Mouse (Mus musculus) layer of hippocampus, postnatal 10 days (tissue): Measurements from ENCODE around the gene Gngt1. TPM values are rescaled to one million over a fixed set of nuclear protein-coding genes. Genes with fewer than 3 reads are reported as not detected.

ENCODE experiments used
- total RNA-seq, 2 experiments: library from RNA; stranded (reverse); gene quantifications; 2 replicates each; pipeline ENCODE4 v1.2.3; 2021

Gngt1 gene
- total RNA-seq, 2 experiments from 2014 or later = not detected

Other genes starting within 250 kb of the Gngt1 start
- not detected for gene Calcr, start 229.1 kb upstream of the Gngt1 start, total RNA-seq
- gene Tfpi2, start 4.9 kb upstream of the Gngt1 start, total RNA-seq = under 1 TPM in 1 of 2 experiments, not detected in 1; 0.82 TPM
- gene Gng11, start 10.1 kb downstream of the Gngt1 start, total RNA-seq = 10 to 100 TPM in 1 of 2 experiments, 1 to 10 TPM in 1; 9.0 to 10.8 TPM
- 10 to 100 TPM; 21.1 to 21.2 TPM for gene Bet1, start 93.2 kb downstream of the Gngt1 start, total RNA-seq